Mouse (Mus musculus): ENCODE data around the gene Pcsk4. TPM values are rescaled to one million over a fixed set of nuclear protein-coding genes. Genes with fewer than 3 reads are reported as not detected.
A peak's percentile ranks its signal among the peaks of the same experiment; 100 is the strongest.

Pcsk4 gene
- polyA plus RNA-seq, 1 experiment from 2014 or later = 2.4 TPM

- H3K27me3 ChIP-seq = peaks cover 40% of the 10 kb centered on the region
- 68% methylated on average over 10 of the region's 10 CpGs for WGBS
- H3K9me3 ChIP-seq = no peaks in the 10 kb centered on the region
- ATAC-seq (ENCODE audit: low FRiP score, low read depth) = no peak
- H3K27ac ChIP-seq (replicated peaks) = no peak overlapping the region
- no peak overlapping the region for H3K4me3 ChIP-seq
- no peaks in the 10 kb centered on the region for H3K36me3 ChIP-seq
- H3K9ac ChIP-seq (replicated peaks) = no peak overlapping the region
- H3K4me1 ChIP-seq = peaks cover 15% of the 10 kb centered on the region
- no peak overlapping the region for H3K4me2 ChIP-seq (replicated peaks)
Observed at GRCm38 (mm10) chr10:80331636-80332524, 2.6 kb upstream of the Pcsk4 start.

- Histone ChIP-seq H3K4me2 (replicated peaks) (peak overlapping the region; percentile 88; the same call in 1 of the 2 replicates), H3K9ac (replicated peaks) (no peak overlapping the region; the same call in 1 of the 2 replicates), H3K4me1 (peaks cover 15% of the 10 kb centered on the region), H3K9me3 (no peaks in the 10 kb centered on the region), H3K27me3 (peaks cover 41% of the 10 kb centered on the region), H3K4me3 (no peak overlapping the region), H3K27ac (replicated peaks) (no peak overlapping the region), H3K36me3 (no peaks in the 10 kb centered on the region)
- ATAC-seq (ENCODE audit: low FRiP score, low read depth) = no peak
- 64% methylated on average over 2 of the region's 2 CpGs for WGBS
Observed at GRCm38 (mm10) chr10:80330888-80331287, 1.6 kb upstream of the Pcsk4 start.

GRCm38 (mm10) chr10:80330084-80330483, 786 bp upstream of the Pcsk4 start:
- Histone ChIP-seq H3K4me3 (peak overlapping the region; percentile 49), H3K4me2 (replicated peaks) (peak overlapping the region; percentile 88), H3K9me3 (no peaks in the 10 kb centered on the region), H3K36me3 (no peaks in the 10 kb centered on the region), H3K27ac (replicated peaks) (0 out of 2 replicates have a peak overlapping the region, but pooled peaks have one; percentile 46), H3K27me3 (peaks cover 46% of the 10 kb centered on the region), H3K9ac (replicated peaks) (peak overlapping the region; percentile 51), H3K4me1 (peaks cover 15% of the 10 kb centered on the region)
- WGBS = 3% methylated on average over 41 of the region's 41 CpGs
- no peak for ATAC-seq (ENCODE audit: low FRiP score, low read depth)

GRCm38 (mm10) chr10:80325045-80325444, 4.3 kb downstream of the Pcsk4 start:
- Histone ChIP-seq H3K4me3 (no peak overlapping the region), H3K36me3 (no peaks in the 10 kb centered on the region), H3K9ac (replicated peaks) (no peak overlapping the region), H3K27me3 (peaks cover 47% of the 10 kb centered on the region), H3K4me1 (peaks cover 23% of the 10 kb centered on the region), H3K9me3 (no peaks in the 10 kb centered on the region), H3K27ac (replicated peaks) (no peak overlapping the region), H3K4me2 (replicated peaks) (no peak overlapping the region)
- 84% methylated on average over 21 of the region's 21 CpGs for WGBS
- ATAC-seq (ENCODE audit: low FRiP score, low read depth) = no peak

- WGBS = 79% methylated on average over 17 of the region's 17 CpGs
- no peak for ATAC-seq (ENCODE audit: low FRiP score, low read depth)
- peak overlapping the region; percentile 83 for H3K4me2 ChIP-seq (replicated peaks)
- no peaks in the 10 kb centered on the region for H3K9me3 ChIP-seq
- H3K4me3 ChIP-seq = no peak overlapping the region
- H3K27me3 ChIP-seq = peaks cover 44% of the 10 kb centered on the region
- peaks cover 24% of the 10 kb centered on the region for H3K4me1 ChIP-seq
- H3K27ac ChIP-seq (replicated peaks) = no peak overlapping the region
- no peaks in the 10 kb centered on the region for H3K36me3 ChIP-seq
- no peak overlapping the region for H3K9ac ChIP-seq (replicated peaks)
Observed at GRCm38 (mm10) chr10:80324120-80325037, 4.9 kb downstream of the Pcsk4 start.

- WGBS = 3% methylated on average over 46 of the region's 46 CpGs
- Histone ChIP-seq H3K9ac (replicated peaks) (peak overlapping the region; percentile 41), H3K27ac (replicated peaks) (no peak overlapping the region), H3K4me2 (replicated peaks) (peak overlapping the region; percentile 83), H3K36me3 (peaks cover 3% of the 10 kb centered on the region), H3K4me3 (peak overlapping the region; percentile 51), H3K4me1 (peaks cover 25% of the 10 kb centered on the region), H3K27me3 (peaks cover 44% of the 10 kb centered on the region), H3K9me3 (no peaks in the 10 kb centered on the region)
- ATAC-seq (ENCODE audit: low FRiP score, low read depth) = peak; percentile 14
Observed at GRCm38 (mm10) chr10:80323261-80324119, 5.8 kb downstream of the Pcsk4 start.

- peaks cover 28% of the 10 kb centered on the region for H3K4me1 ChIP-seq
- ATAC-seq (ENCODE audit: low FRiP score, low read depth) = no peak
- peak overlapping the region; percentile 83 for H3K4me2 ChIP-seq (replicated peaks)
- no peaks in the 10 kb centered on the region for H3K9me3 ChIP-seq
- peak overlapping the region; percentile 51 for H3K4me3 ChIP-seq
- peak overlapping the region; percentile 41 for H3K9ac ChIP-seq (replicated peaks)
- H3K27me3 ChIP-seq = peaks cover 41% of the 10 kb centered on the region
- no peak overlapping the region for H3K27ac ChIP-seq (replicated peaks)
- peaks cover 10% of the 10 kb centered on the region for H3K36me3 ChIP-seq
- WGBS = 5% methylated on average over 28 of the region's 28 CpGs
Observed at GRCm38 (mm10) chr10:80322811-80323211, 6.5 kb downstream of the Pcsk4 start.

GRCm38 (mm10) chr10:80321670-80322581, 7.4 kb downstream of the Pcsk4 start:
- Histone ChIP-seq H3K36me3 (peaks cover 18% of the 10 kb centered on the region), H3K27ac (replicated peaks) (0 out of 2 replicates have a peak overlapping the region, but pooled peaks have one; percentile 6), H3K9me3 (no peaks in the 10 kb centered on the region), H3K9ac (replicated peaks) (no peak overlapping the region), H3K27me3 (peaks cover 38% of the 10 kb centered on the region), H3K4me2 (replicated peaks) (peak overlapping the region; percentile 83; the same call in 1 of the 2 replicates), H3K4me1 (peaks cover 29% of the 10 kb centered on the region), H3K4me3 (no peak overlapping the region)
- ATAC-seq (ENCODE audit: low FRiP score, low read depth) = no peak
- 96% methylated on average over 21 of the region's 21 CpGs for WGBS

- peaks cover 26% of the 10 kb centered on the region for H3K36me3 ChIP-seq
- peaks cover 37% of the 10 kb centered on the region for H3K4me1 ChIP-seq
- H3K9me3 ChIP-seq = no peaks in the 10 kb centered on the region
- 85% methylated on average over 6 of the region's 6 CpGs for WGBS
- 0 out of 2 replicates have a peak overlapping the region, but pooled peaks have one; percentile 6 for H3K27ac ChIP-seq (replicated peaks)
- H3K9ac ChIP-seq (replicated peaks) = no peak overlapping the region
- H3K27me3 ChIP-seq = peaks cover 40% of the 10 kb centered on the region
- no peak overlapping the region for H3K4me3 ChIP-seq
- ATAC-seq (ENCODE audit: low FRiP score, low read depth) = no peak
- H3K4me2 ChIP-seq (replicated peaks) = no peak overlapping the region
Observed at GRCm38 (mm10) chr10:80321014-80321669, 8.2 kb downstream of the Pcsk4 start.

GRCm38 (mm10) chr10:80320340-80320760, 8.9 kb downstream of the Pcsk4 start, which contains the start of gene 2310011J03Rik:
2310011J03Rik (minus strand) TSS chr10:80320537.
- H3K4me3 ChIP-seq = peak within 1 kb of the TSS; percentile 80
- H3K27ac ChIP-seq (replicated peaks) = peak within 1 kb of the TSS; percentile 30; the same call in 1 of the 2 replicates
- under 1% methylated on average over 34 of the region's 34 CpGs for WGBS
- peak; percentile 62 for ATAC-seq (ENCODE audit: low FRiP score, low read depth)
- H3K27me3 ChIP-seq = peaks cover 41% of the 10 kb centered on the region
- H3K9ac ChIP-seq (replicated peaks) = peak within 1 kb of the TSS; percentile 76
- H3K9me3 ChIP-seq = no peaks in the 10 kb centered on the region
- peaks cover 34% of the 10 kb centered on the region for H3K36me3 ChIP-seq
- H3K4me1 ChIP-seq = peaks cover 44% of the 10 kb centered on the region
- peak within 1 kb of the TSS; percentile 97 for H3K4me2 ChIP-seq (replicated peaks)
